Mouse (Mus musculus): ENCODE measurements around the gene Phc2.

DNA sequence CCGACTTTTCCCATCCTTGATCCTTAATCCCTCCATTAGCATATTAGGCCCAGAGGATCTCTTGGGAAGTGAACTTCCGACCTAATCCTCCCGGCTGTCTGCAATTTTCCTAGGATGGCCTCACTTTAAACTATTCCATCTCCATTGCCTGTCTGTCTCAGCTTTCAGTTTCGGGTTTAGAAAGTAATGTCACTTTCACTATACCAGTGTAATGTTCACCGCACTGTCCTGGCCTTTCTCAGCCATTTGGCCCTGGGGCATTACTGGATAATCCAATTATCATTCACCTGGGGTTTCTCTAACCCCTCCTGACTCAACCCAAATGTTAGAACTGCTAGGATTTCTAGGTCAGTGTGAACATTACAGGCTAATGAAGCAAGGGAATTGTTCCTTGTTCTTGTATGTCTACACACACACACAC is 73.9 kb downstream of the Phc2 start:
- no peak for TF ChIP-seq CTCF (IDR thresholded peaks at IDR 0.05; ENCODE audit: low read depth)
- TF ChIP-seq EP300 (optimal IDR thresholded peaks at IDR 0.05): no peak

All from stomach, postnatal 0 days (tissue).